Mouse (Mus musculus): ENCODE measurements around the gene Vtn.
A peak's percentile ranks its signal among the peaks of the same experiment; 100 is the strongest.

Gene Vtn

DNA sequence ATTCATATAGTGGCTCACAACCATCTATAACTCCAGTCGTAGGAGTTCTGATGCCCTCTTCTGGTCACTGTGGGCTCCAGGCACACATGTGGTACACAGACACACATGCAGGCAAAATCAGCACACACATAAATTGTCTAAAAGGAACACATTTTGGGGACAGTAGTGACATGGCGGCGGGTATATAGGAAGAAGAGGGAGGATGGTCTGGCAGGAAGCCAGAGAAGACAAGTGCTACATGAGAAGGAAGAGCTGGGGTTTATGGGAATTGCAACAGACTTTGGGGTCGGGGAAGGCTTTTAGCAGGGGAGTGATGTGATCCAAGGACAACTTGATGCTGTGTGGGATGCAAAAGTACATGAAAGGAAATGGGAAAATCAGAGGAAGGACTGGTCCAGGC, 35.6 kb downstream of the Vtn start:
- no peak for DNase-seq (ENCODE audit: low spot score)

DNA sequence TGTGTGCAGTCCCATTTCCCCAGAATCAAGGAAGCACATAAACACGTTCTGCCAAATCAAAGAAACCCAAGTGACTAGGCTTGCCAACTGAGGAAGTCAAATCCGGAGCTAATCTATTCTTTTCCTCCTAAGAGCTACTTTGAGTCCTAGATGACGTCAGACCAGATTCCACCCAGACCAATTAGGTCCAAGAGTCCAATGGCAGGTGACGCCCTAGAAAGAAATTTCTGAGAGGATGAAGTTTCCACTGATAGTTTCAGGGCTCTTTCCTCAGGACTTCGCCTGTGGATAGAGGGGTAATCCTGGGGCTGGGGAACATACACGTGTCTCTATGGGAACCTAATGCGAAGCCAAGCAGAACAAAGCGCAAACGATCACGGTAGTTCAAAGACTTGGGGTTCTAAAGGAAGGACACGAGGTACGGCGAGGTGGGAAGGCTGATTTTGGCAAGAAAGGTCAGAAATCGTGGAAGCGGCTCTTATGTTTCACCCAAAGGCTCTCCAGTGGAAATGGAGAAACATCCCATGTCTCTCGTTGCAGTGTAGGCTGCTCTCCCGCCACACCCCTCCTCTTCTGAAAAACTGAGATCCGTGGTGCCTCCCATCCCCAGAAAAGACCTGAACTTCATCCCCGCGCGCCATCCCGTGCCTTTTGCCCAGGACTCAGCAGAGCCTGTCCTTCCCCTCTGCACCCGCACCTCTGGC, 36.6 kb downstream of the Vtn start:
- DNase-seq (ENCODE audit: low spot score), result peak; percentile 30

DNA sequence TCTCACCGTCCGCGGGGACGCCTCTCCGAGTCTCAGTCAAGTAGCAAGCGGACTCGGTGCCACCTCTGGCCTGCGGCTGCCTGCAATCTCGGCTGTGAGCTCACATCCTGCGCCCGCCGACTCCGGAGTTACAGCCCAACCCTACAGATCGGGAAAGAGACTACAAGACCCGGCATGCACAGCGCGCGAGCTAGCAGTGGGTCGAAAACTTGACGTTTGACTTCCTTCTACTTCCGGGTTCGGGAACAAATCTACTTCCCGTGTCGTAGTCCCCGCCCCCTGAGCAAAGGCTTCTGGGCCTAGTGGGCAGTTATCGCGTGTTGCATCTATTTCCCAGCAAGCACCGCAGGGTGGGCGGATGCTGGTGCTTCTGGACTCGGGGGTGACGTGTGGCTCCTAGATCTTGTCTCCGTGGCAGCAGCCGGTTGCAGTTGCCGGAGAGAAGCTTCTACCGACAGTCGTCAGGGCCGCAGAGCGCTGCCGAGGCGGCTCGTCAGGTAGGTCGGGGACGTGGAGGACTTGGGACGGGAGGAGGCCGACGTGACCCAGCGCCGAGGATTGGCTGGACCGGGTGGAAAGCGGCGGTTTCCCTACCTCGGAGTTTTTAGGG, 37.3 kb downstream of the Vtn start, which contains the start of the genes Tnfaip1 and Ift20:
Gene Tnfaip1, minus strand, starts transcription at position 253 of the 610 bp plus-strand sequence.
Gene Ift20, plus strand, starts transcription at position 282 of the 610 bp plus-strand sequence.
- peak; percentile 100 for DNase-seq (ENCODE audit: low spot score)

DNA sequence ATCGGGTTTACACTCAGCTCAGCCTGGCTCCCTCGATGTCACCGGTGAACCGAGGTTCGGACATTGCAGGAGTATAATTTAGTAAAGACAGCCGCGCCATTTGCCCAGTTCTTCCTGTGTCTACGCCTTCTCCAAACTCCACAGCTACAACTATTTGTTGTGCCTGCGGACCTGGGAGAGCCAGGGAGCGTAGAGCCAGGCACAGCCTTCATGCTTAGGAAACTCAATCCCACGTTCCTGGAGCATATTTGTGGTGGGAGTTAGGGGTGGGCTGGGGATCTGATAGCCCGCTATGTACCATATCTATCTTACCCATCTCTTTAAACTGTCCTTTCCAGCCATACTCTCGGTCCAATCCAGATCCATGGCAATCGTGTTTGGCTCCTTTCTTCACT, 37.8 kb downstream of the Vtn start:
- no peak for DNase-seq (ENCODE audit: low spot score)

DNA sequence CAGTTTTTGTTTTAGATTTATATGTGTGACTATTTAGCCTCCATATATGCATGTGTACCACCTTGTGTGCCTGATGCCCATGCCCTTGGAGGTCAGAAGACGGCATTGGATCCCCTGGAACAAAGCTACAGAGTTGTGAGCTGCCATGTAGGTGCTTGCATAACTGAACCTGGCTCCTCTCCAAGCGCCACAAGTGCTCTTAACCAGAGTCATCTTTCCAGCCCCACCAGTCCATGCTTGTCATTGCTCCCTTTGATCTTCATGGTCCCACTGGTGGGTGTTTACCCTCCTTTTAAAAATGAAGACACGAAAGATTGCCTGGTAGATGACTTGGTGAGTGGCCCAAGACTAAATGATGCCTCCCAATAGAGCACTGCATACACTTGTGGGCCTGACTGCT, 41.5 kb downstream of the Vtn start:
- DNase-seq (ENCODE audit: low spot score), result no peak

DNA sequence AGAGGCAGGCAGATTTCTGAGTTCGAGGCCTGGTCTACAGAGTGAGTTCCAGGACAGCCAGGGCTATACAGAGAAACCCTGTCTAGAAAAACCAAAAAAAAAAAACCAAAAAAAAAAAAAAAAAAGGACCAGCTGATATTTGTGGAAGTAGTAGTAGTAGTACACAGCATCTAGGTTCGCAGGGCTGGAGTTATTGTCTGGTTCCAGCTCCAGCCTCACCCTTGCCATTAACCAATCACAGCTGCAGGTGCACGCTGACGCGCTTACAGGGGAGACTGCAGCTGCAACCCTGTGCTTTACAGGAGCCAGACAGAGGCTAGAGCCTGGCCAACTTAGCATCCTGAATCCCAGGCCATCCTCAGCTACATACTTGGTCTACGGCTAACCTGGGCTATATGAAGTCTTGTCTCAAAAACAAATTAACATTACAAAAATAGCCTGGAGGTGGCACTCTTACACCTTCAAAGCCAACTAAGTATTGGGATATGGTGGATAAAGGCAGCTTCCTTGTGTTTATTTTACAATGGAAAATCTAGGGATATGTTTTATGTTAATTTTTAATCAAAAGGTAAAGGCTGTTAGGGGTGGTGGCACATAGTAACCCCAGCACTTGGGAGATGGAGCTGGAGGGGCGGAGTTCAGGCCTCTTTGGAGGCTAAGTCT, 45.7 kb downstream of the Vtn start:
- no peak for DNase-seq (ENCODE audit: low spot score)

DNA sequence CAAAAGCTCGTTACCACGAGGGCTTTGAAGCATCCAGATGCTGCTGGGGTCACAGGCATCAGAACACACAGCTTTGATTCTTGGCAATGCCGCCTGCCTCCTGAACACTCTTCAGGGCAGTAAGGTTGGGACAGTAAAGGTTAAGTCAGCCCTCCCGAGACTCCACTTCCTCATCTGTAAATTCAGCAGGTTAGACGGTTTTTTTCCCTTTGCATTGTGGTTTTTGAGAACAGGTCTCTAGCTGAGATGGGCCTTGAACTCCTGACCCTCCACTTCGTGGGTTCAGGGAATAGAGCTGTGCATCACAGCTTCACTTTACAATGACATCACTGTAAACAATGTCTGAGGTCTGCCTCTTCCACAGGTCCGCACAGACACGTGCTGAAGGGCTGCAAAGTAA, 46.3 kb downstream of the Vtn start:
- no peak for DNase-seq (ENCODE audit: low spot score)

DNA sequence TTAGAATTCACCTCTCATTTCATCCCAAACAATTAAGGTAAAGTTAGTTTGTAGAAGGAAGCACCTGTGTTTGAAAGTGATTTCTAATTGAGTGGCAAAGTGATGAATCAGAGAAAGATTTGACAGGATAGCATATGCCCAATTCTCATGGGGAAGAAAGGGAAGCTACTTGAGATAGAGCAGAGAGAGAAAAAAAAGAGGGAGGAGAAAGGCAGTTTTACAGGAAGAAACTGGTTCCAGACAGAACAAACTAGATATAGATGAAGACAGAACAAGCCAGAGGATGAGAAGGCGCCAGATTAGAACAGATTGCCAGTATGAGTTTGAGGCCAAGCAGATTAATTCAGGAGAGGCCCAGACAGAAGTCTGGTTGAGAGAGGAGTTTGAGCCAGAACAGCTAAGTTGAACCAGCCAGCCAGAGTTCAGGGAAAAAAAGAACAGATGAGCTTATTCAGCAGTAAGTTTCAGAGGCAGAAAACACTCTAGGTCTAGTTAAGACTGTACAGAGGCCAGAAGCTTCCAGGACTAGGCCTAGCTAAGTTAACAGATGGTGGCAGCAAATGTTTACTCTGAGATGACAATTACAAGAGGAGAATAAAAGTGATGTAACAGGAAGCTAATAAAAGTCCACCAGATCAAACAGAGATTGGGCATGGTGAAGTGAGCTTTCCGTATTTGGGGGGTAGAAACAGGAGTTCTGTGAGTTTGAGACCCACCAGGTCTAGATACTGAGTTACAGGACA, 49.0 kb downstream of the Vtn start:
- DNase-seq (ENCODE audit: low spot score), result no peak

DNA sequence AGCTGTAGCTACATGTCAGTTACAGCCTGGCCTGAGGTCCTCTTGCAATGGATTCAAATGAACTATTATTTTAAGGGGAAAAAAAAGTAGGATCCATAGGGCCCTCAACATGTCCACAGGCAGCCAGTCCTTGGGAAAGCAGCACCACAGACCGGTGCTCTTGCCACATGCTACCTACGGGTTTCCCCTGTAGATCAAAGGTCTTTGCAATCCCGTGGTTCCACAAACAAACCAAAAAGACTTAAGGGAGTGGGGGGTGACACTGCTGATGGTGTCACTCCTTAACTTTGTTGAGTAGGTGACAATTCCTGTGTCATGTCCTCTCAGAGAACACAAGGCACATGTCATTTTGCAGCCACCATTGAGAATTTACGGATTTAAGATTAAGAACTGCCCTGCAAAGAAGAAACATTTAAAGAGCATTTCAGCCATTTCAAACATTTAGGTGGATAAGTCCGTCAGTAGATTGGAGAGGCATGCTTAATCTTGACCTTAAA, 50.6 kb downstream of the Vtn start:
- peak; percentile 11 for DNase-seq (ENCODE audit: low spot score)

DNA sequence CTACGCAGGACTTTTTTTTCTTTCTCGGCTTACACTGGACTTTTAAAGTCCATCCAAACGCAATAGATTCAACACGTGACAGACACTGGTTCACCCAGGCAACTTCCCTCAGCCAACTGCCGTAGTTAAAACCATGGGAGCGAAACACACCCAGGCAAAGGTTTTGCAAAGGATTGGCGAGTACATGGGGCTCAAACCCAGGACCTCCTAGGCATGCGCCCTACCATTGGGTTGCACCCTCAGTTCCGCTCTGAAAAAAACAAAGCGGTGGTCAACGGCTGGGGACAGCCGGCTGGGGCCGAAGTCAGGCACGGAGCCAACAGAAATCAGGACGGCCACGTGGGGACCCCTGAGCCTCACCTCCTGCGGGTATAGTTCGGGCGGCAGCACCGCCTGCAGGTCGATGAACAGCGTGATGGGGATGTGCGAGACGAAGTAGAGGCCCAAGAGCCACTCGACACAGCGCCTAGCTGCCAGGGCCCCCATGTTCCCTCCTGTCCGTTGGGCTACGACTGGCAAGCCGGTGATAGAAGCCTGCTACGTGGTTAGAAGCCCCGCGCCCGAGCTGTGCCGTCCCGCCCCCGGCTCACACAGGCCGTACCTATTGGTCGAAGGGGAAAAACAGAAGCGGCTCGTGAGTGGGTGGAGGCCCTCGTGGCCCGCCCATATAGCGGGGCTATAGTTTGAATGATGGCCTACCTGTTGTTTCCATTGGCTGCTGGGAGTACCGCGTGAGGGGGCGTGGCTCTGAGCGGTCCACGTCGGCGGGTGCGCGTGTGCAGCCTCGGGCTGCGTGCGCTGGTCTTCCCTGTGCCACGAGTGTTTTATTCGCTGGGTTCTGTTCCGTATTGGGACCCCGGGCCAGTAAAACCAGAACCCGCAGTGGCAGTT, 51.5 kb downstream of the Vtn start, which contains the start of gene Tmem97:
Gene Tmem97, minus strand, starts transcription at position 610 of the 891 bp plus-strand sequence.
- peak; percentile 96 for DNase-seq (ENCODE audit: low spot score)

DNA sequence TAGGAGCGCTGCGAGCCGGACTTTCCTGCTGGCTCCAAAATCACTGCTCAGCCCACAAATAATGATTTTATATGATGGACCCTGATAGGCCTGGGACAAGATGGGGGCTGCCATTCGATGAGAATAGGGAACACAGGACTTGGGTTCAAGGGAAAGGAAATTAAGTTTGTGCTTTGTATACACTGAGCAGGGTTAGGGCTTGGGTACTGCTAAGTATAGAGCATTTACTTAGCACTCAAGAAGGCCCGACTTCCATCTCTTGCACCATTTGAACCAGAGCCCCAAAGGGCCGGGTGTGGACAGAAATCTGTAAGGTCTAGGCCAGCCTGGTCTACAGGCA, 52.1 kb downstream of the Vtn start:
- DNase-seq (ENCODE audit: low spot score), result no peak
